Mouse (Mus musculus) limb, embryonic 14.5 days (tissue): ENCODE data around the gene Ptcd1. TPM values are rescaled to one million over a fixed set of nuclear protein-coding genes. Genes with fewer than 3 reads are reported as not detected.
A peak's percentile ranks its signal among the peaks of the same experiment; 100 is the strongest.

ENCODE experiments used
- ATAC-seq: fragments of 200-750 bp; cut with Nextera tagmentation; 2 replicates; pipeline ENCODE4 v1.8.0; 2017; ENCODE audit warnings: low read depth, moderate number of reproducible peaks, moderate TSS enrichment; ENCODE audit not compliant: low FRiP score
- DNase-seq: peaks from one replicate; pipeline ENCODE4 v3.0.0-alpha.2; 2015; ENCODE audit warnings: low spot score
- H3K27ac ChIP-seq: fragments of 300-500 bp; sonication (generic); replicated peaks from 2 replicates; pipeline ENCODE4 v1.5.1; 2014; ENCODE audit warnings: low read depth, mild to moderate bottlenecking, low read length, moderate library complexity, mixed read lengths
- H3K27me3 ChIP-seq: fragments of 300-500 bp; sonication (generic); 2 replicates; pipeline ENCODE4 v1.6.1; 2014; ENCODE audit warnings: low read length, mixed read lengths; ENCODE audit not compliant: control insufficient read depth, insufficient read depth
- H3K36me3 ChIP-seq: fragments of 300-500 bp; sonication (generic); 2 replicates; pipeline ENCODE4 v1.6.1; 2014; ENCODE audit warnings: mild to moderate bottlenecking, low read length, moderate library complexity, mixed read lengths; ENCODE audit not compliant: control insufficient read depth, insufficient read depth
- H3K4me1 ChIP-seq: fragments of 300-500 bp; sonication (generic); 2 replicates; pipeline ENCODE4 v1.6.1; 2014; ENCODE audit warnings: antibody characterized with exemption, low read length, mixed read lengths; ENCODE audit not compliant: control insufficient read depth, insufficient read depth
- H3K4me2 ChIP-seq: fragments of 300-500 bp; sonication (generic); replicated peaks from 2 replicates; pipeline ENCODE4 v1.6.1; 2014; ENCODE audit warnings: low read depth, mild to moderate bottlenecking, low read length, moderate library complexity; ENCODE audit not compliant: severe bottlenecking
- H3K4me3 ChIP-seq: fragments of 300-500 bp; sonication (generic); replicated peaks from 2 replicates; pipeline ENCODE4 v1.5.1; 2014; ENCODE audit warnings: low read length
- H3K9ac ChIP-seq: fragments of 300-500 bp; sonication (generic); 2 replicates; pipeline ENCODE4 v1.6.1; 2014; ENCODE audit warnings: mild to moderate bottlenecking, low read depth, low read length, moderate library complexity; ENCODE audit not compliant: severe bottlenecking
- H3K9me3 ChIP-seq: fragments of 300-500 bp; sonication (generic); 2 replicates; pipeline ENCODE4 v1.6.1; 2016; ENCODE audit warnings: low read length; ENCODE audit not compliant: control insufficient read depth
- POLR2A ChIP-seq: fragments of 200-500 bp; IDR thresholded peaks from 2 replicates; pipeline ENCODE4 v1.8.0; 2012; ENCODE audit warnings: inconsistent platforms, mild to moderate bottlenecking, moderate library complexity, borderline replicate concordance; ENCODE audit not compliant: insufficient read depth, insufficient read length; ENCODE audit errors: extremely low read depth
- WGBS: fragments of 180-500 bp; shearing (Covaris S2); extraction: QIAGEN DNeasy Blood & Tissue Kit; methylation state at CpG from one replicate; pipeline ENCODE4 v1.1.7; 2014; 5-methylcytosine and 5-hydroxymethylcytosine counted together
- polyA plus RNA-seq, 2 experiments: library from polyadenylated mRNA; depleted of rRNA in 1 of 2; stranded (reverse) in 1 of 2; unstranded in 1 of 2; fragments of >200 nt; fragmentation: Nextera tagmentation in 1 of 2; extraction: Ambion mirVana in 1 of 2; gene quantifications; 2 replicates each; pipeline versions ENCODE4 v1.2.1 to v1.2.3; 2012 to 2014

The Ptcd1 gene
- polyA plus RNA-seq, 2 experiments = 16.0 to 16.4 TPM

GRCm38 (mm10) chr5:145114071-145114605 lies 52.8 kb downstream of the Ptcd1 start, which contains the start of gene Arpc1b:
TSS of gene Arpc1b (plus strand) at chr5:145114215.
- WGBS = 3% methylated on average over 44 of the region's 53 CpGs
- Histone ChIP-seq H3K4me1 (peaks cover 17% of the 10 kb centered on the region), H3K4me3 (peak within 1 kb of the TSS; percentile 69), H3K9ac (peak within 1 kb of the TSS; percentile 76), H3K36me3 (peaks cover 19% of the 10 kb centered on the region), H3K9me3 (0 out of 2 replicates have a peak, but pooled peaks cover 1% of the 10 kb centered on the region), H3K27me3 (no peaks in the 10 kb centered on the region), H3K27ac (peak within 1 kb of the TSS; percentile 68), H3K4me2 (peak within 1 kb of the TSS; percentile 85)
- peak; percentile 54 for DNase-seq
- peak; percentile 55 for ATAC-seq
- TF ChIP-seq POLR2A = no peak

DNA sequence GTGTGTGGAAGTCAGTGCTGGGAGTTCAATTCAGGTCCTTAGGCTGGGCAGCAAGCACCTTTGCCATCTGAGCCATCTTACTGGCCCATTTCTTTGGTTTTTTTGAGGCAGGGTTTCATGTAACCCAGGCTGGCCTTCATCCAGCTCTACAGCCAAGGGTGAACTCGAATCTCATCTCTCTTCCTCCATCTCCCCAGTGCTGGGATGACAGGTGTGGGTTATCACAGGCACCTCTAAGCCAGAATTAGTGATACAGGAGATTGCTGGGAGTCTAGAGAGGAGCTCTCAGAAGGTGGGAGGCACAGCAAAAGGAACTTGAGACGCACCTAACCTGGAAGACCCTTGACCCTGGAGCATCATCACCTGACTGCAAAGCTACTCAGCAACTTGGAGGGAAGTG lies 53.5 kb downstream of the Ptcd1 start:
- H3K4me2 ChIP-seq = peak overlapping the region; percentile 85; the same call in 1 of the 2 replicates
- no peak overlapping the region for H3K27ac ChIP-seq
- H3K36me3 ChIP-seq = peaks cover 25% of the 10 kb centered on the region
- H3K9ac ChIP-seq = no peak overlapping the region
- no peak for TF ChIP-seq POLR2A
- no peak for ATAC-seq
- H3K4me3 ChIP-seq = peak overlapping the region; percentile 69
- DNase-seq = no peak
- H3K4me1 ChIP-seq = peaks cover 17% of the 10 kb centered on the region
- H3K27me3 ChIP-seq = no peaks in the 10 kb centered on the region
- 58% methylated on average over 2 of the region's 2 CpGs for WGBS
- H3K9me3 ChIP-seq = no peaks in the 10 kb centered on the region

DNA sequence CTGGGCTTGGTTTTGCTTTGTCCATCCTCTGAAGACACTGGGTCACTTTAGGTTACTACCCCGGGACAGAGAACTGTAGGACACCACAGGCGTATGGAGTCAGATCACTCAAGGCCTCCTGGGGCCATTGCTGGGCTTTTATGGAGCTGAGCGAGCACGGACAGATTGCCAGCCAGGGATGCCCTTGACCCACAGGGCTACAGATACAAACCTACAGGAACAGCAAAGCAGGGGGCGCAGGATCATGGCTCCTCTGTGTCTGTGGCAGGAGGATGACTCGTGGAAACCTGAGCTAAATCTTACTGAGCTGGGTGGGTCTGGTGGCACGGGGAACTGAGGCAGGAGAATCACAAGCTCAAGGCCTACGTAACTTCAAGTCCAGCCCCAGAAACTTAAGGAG lies 54.3 kb downstream of the Ptcd1 start:
- H3K9me3 ChIP-seq = no peaks in the 10 kb centered on the region
- TF ChIP-seq POLR2A = no peak
- peaks cover 33% of the 10 kb centered on the region for H3K36me3 ChIP-seq
- 75% methylated on average over 8 of the region's 8 CpGs for WGBS
- H3K27ac ChIP-seq = no peak overlapping the region
- H3K9ac ChIP-seq = no peak overlapping the region
- H3K4me3 ChIP-seq = no peak overlapping the region
- no peak for ATAC-seq
- no peak for DNase-seq
- no peaks in the 10 kb centered on the region for H3K27me3 ChIP-seq
- H3K4me2 ChIP-seq = no peak overlapping the region
- H3K4me1 ChIP-seq = peaks cover 17% of the 10 kb centered on the region

- DNase-seq = no peak
- H3K4me2 ChIP-seq = no peak overlapping the region
- TF ChIP-seq POLR2A = no peak
- peaks cover 55% of the 10 kb centered on the region for H3K36me3 ChIP-seq
- no peaks in the 10 kb centered on the region for H3K4me1 ChIP-seq
- H3K27me3 ChIP-seq = no peaks in the 10 kb centered on the region
- no peaks in the 10 kb centered on the region for H3K9me3 ChIP-seq
- H3K9ac ChIP-seq = no peak overlapping the region
- no peak overlapping the region for H3K4me3 ChIP-seq
- ATAC-seq = no peak
- H3K27ac ChIP-seq = no peak overlapping the region
- WGBS = 88% methylated on average over 6 of the region's 6 CpGs
Observed at GRCm38 (mm10) chr5:145110401-145110800, 56.5 kb downstream of the Ptcd1 start.

DNA sequence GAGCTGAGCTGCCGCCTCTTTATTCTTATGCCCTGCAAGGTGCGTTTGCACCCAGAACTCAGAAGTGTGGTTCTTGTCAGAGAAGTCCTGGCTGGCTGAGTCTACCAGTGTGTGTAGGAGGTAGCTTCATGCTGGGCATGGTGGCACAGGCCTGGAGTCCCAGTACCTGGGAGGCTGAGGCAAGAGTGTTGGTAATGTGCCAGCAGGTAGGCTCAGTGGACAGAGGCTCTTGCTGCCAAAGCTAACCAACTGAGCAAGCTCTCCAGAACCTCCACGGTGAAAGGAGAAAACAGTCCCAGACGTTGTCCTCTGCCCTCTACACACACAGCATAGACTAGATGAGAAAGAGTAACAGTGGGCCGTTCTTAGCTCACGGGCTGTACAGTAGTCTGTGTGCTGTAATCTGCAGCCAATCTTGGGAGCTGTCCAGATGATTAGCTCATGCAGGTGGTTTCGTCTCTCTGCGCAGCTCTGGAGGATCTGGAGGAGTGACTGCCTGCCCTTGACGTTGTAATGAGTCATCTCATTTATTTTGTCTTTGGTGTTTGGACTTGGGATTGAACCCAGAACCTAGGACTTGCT lies 61.1 kb downstream of the Ptcd1 start:
- no peaks in the 10 kb centered on the region for H3K9me3 ChIP-seq
- no peak for TF ChIP-seq POLR2A
- H3K4me1 ChIP-seq = no peaks in the 10 kb centered on the region
- H3K4me2 ChIP-seq = no peak overlapping the region
- ATAC-seq (no peak), DNase-seq (no peak)
- no peaks in the 10 kb centered on the region for H3K27me3 ChIP-seq
- H3K36me3 ChIP-seq = peaks cover 95% of the 10 kb centered on the region
- H3K27ac ChIP-seq = no peak overlapping the region
- WGBS = 96% methylated on average over 9 of the region's 9 CpGs
- H3K4me3 ChIP-seq = no peak overlapping the region
- no peak overlapping the region for H3K9ac ChIP-seq
